Mouse (Mus musculus) layer of hippocampus, postnatal 36 days (tissue): ENCODE data around the gene Rb1. TPM values are rescaled to one million over a fixed set of nuclear protein-coding genes. Genes with fewer than 3 reads are reported as not detected.
A peak's percentile ranks its signal among the peaks of the same experiment; 100 is the strongest.

Experiments used
- DNase-seq, 2 experiments: peaks; one replicate each; pipeline ENCODE4 v3.0.0; 2022
- total RNA-seq, 2 experiments: library from RNA; stranded (reverse); gene quantifications; 2 replicates each; pipeline ENCODE4 v1.2.3; 2021

Rb1 gene
- total RNA-seq, 2 experiments from 2014 or later: 39.2 to 43.2 TPM

GRCm38 (mm10) chr14:73204016-73204415, 121.6 kb downstream of the Rb1 start:
- no peak for DNase-seq

GRCm38 (mm10) chr14:73201447-73201846, 124.2 kb downstream of the Rb1 start:
- no peak for DNase-seq

- peak in 1 of 2 experiments; percentile 35 for DNase-seq
Measured at GRCm38 (mm10) chr14:73199058-73199457, 126.6 kb downstream of the Rb1 start.

- no peak for DNase-seq
Measured at GRCm38 (mm10) chr14:73186875-73187274, 138.7 kb downstream of the Rb1 start.

GRCm38 (mm10) chr14:73181144-73181543, 144.5 kb downstream of the Rb1 start:
- no peak for DNase-seq

- no peak for DNase-seq
Measured at GRCm38 (mm10) chr14:73180671-73181070, 145.0 kb downstream of the Rb1 start.

- no peak for DNase-seq
Measured at GRCm38 (mm10) chr14:73179221-73179681, 146.4 kb downstream of the Rb1 start.

GRCm38 (mm10) chr14:73177961-73178360, 147.7 kb downstream of the Rb1 start:
- no peak for DNase-seq

- DNase-seq: no peak
Measured at GRCm38 (mm10) chr14:73176266-73176665, 149.4 kb downstream of the Rb1 start.

- DNase-seq: no peak
Measured at GRCm38 (mm10) chr14:73175814-73176213, 149.8 kb downstream of the Rb1 start.

GRCm38 (mm10) chr14:73175031-73175430, 150.6 kb downstream of the Rb1 start:
- DNase-seq: no peak

GRCm38 (mm10) chr14:73174091-73174995, 151.3 kb downstream of the Rb1 start:
- peak; percentile 53 to 62 for DNase-seq

GRCm38 (mm10) chr14:73173662-73174061, 152.0 kb downstream of the Rb1 start:
- no peak for DNase-seq

- DNase-seq: no peak
Measured at GRCm38 (mm10) chr14:73172196-73173011, 153.2 kb downstream of the Rb1 start.

GRCm38 (mm10) chr14:73169926-73170844, 155.4 kb downstream of the Rb1 start:
- no peak for DNase-seq

GRCm38 (mm10) chr14:73168605-73169004, 157.0 kb downstream of the Rb1 start:
- DNase-seq: no peak

- DNase-seq: no peak
Measured at GRCm38 (mm10) chr14:73165136-73165535, 160.5 kb downstream of the Rb1 start.

GRCm38 (mm10) chr14:73163363-73163998, 162.1 kb downstream of the Rb1 start:
- no peak for DNase-seq

GRCm38 (mm10) chr14:73162192-73162800, 163.3 kb downstream of the Rb1 start:
- no peak for DNase-seq

GRCm38 (mm10) chr14:73161303-73161702, 164.3 kb downstream of the Rb1 start:
- no peak for DNase-seq

- DNase-seq: no peak
Measured at GRCm38 (mm10) chr14:73148125-73148524, 177.5 kb downstream of the Rb1 start.
